In genomic region chr17:32307963-32308362, GRCm38 (mm10) we compare ENCODE assay signal across 15 mouse cellular contexts.
"Had no signal": no experiment of that assay in that cellular context is flagged by ENCODE, and none has a peak within 500 bp of the region (broad histone marks: within the 10 kb centered on the region; RNA-seq: fewer than 3 reads in every experiment).

No protein-coding gene starts in this region.

- H3K4me3 ChIP-seq: megakaryocyte, embryonic 14.5 days; midbrain, embryonic 10.5 days; midbrain, embryonic 12.5 days; neural tube, embryonic 12.5 days; stomach, embryonic 15.5 days had no signal

- H3K9me3 ChIP-seq: megakaryocyte, embryonic 14.5 days; midbrain, embryonic 10.5 days; midbrain, embryonic 12.5 days; neural tube, embryonic 12.5 days; stomach, embryonic 15.5 days had no signal

- H3K4me1 ChIP-seq: megakaryocyte, embryonic 14.5 days; midbrain, embryonic 10.5 days; midbrain, embryonic 12.5 days; neural tube, embryonic 12.5 days; stomach, embryonic 15.5 days had no signal

- H3K27ac ChIP-seq: macrophage; midbrain, embryonic 10.5 days; midbrain, embryonic 12.5 days; neural tube, embryonic 12.5 days; stomach, embryonic 15.5 days; stomach, postnatal 0 days had no signal

- H3K27me3 ChIP-seq: megakaryocyte, embryonic 14.5 days; midbrain, embryonic 12.5 days; neural tube, embryonic 12.5 days; stomach, embryonic 15.5 days had no signal

- DNase-seq: lung, adult 18-20 months; lung, embryonic 14.5 days; lung, postnatal 10 days; midbrain, embryonic 14.5 days; right cerebral cortex, postnatal 14 days; thymus, adult 2 months; thymus, postnatal 25 days; thymus, postnatal 4 days had no signal

- H3K4me2 ChIP-seq: lung, embryonic 14.5 days; midbrain, embryonic 12.5 days; neural tube, embryonic 12.5 days; stomach, embryonic 15.5 days had no signal

- H3K9ac ChIP-seq: lung, embryonic 14.5 days; midbrain, embryonic 12.5 days; neural tube, embryonic 12.5 days; stomach, embryonic 15.5 days had no signal
